In the genomic region with DNA sequence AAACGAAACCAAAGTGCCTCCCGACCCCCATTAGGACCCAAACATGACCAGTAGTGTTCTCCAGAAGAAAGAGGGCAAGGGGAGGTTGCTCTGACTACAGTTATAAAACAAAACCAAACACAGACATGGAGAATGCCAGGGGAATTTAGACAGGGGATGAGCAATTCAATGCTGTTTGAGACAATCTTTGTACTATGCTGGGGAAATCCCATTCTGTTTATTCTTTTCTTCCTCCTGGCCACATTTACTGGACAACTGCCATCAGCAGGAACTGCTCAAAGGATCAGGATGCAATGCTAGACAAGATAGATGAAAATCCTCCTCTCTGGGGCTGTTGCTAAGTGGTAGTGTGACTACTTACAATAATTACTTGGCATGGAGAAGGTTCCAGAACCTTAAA, we compare ENCODE assay signal across 25 mouse cellular contexts.
DNase-seq lines count a peak whose midpoint lies in the region; ATAC-seq and TF ChIP-seq lines count a peak whose summit lies in the region.
"Had no signal": no experiment of that assay in that cellular context is flagged by ENCODE, and none has a peak within 500 bp of the region (broad histone marks: within the 10 kb centered on the region; RNA-seq: fewer than 3 reads in every experiment).

No protein-coding gene starts in this region.

- 65% methylated on average over 2 of the region's 2 CpGs for WGBS in lung, embryonic 16.5 days
- 73% methylated on average over 2 of the region's 2 CpGs for WGBS in hindbrain, embryonic 16.5 days

- no peak overlapping the region for H3K27ac ChIP-seq in lung, embryonic 16.5 days (ENCODE audit: low read length)
- H3K27ac ChIP-seq in hindbrain, embryonic 16.5 days (ENCODE audit: low read depth, low read length), result no peak overlapping the region
- H3K27ac ChIP-seq: embryonic facial prominence, embryonic 15.5 days; forebrain, embryonic 10.5 days; heart, adult 2 months; heart, embryonic 15.5 days; hindbrain, embryonic 10.5 days; hindbrain, embryonic 15.5 days had no signal

- H3K4me2 ChIP-seq in lung, embryonic 16.5 days (ENCODE audit: low read depth, low read length), result no peak overlapping the region
- peak overlapping the region; percentile 41 for H3K4me2 ChIP-seq in myocyte (ENCODE audit: low read depth)
- no peak overlapping the region for H3K4me2 ChIP-seq in hindbrain, embryonic 16.5 days (ENCODE audit: low read length)
- H3K4me2 ChIP-seq: embryonic facial prominence, embryonic 15.5 days; heart, embryonic 11.5 days; heart, embryonic 15.5 days; hindbrain, embryonic 15.5 days had no signal

- H3K4me1 ChIP-seq in lung, embryonic 16.5 days (replicated peaks; ENCODE audit: control insufficient read depth, insufficient read depth, low read length), result no peaks in the 10 kb centered on the region
- no peaks in the 10 kb centered on the region for H3K4me1 ChIP-seq in hindbrain, embryonic 16.5 days (ENCODE audit: control insufficient read depth, insufficient read depth, low read depth, low read length)
- H3K4me1 ChIP-seq: embryonic facial prominence, embryonic 15.5 days; forebrain, embryonic 10.5 days; heart, embryonic 15.5 days; hindbrain, embryonic 10.5 days; hindbrain, embryonic 15.5 days had no signal

- no peaks in the 10 kb centered on the region for H3K27me3 ChIP-seq in lung, embryonic 16.5 days (ENCODE audit: control insufficient read depth, insufficient read depth, low read depth, low read length)
- H3K27me3 ChIP-seq in myocyte (ENCODE audit: control insufficient read depth, insufficient read depth, insufficient read length), result no peaks in the 10 kb centered on the region
- H3K27me3 ChIP-seq in hindbrain, embryonic 16.5 days (replicated peaks; ENCODE audit: control insufficient read depth, insufficient read depth, low read length), result no peaks in the 10 kb centered on the region
- H3K27me3 ChIP-seq: embryonic facial prominence, embryonic 15.5 days; heart, embryonic 15.5 days; hindbrain, embryonic 15.5 days had no signal

- peak; percentile 71; the same call in 1 of the 2 replicates for ATAC-seq in lung, embryonic 16.5 days (ENCODE audit: low read depth)
- ATAC-seq in hindbrain, embryonic 16.5 days, result no peak
- ATAC-seq: activated CD4-positive, CD25-positive, alpha-beta regulatory T cell, adult 4 months; forebrain, embryonic 14.5 days; inflammation-experienced regulatory T-cells, adult 6 months had no signal

- H3K79me2 ChIP-seq in myocyte (ENCODE audit: control insufficient read depth, insufficient read depth), result no peaks in the 10 kb centered on the region

- no peaks in the 10 kb centered on the region for H3K9me3 ChIP-seq in lung, embryonic 16.5 days (ENCODE audit: control insufficient read depth, low read length)
- no peaks in the 10 kb centered on the region for H3K9me3 ChIP-seq in hindbrain, embryonic 16.5 days (ENCODE audit: control insufficient read depth, low read length)
- H3K9me3 ChIP-seq: embryonic facial prominence, embryonic 15.5 days; forebrain, embryonic 10.5 days; heart, embryonic 15.5 days; hindbrain, embryonic 10.5 days; hindbrain, embryonic 15.5 days had no signal

- H3K36me3 ChIP-seq in lung, embryonic 16.5 days (ENCODE audit: control insufficient read depth, insufficient read depth, low read length), result no peaks in the 10 kb centered on the region
- no peaks in the 10 kb centered on the region for H3K36me3 ChIP-seq in myocyte (ENCODE audit: control insufficient read depth, insufficient read depth)
- H3K36me3 ChIP-seq in hindbrain, embryonic 16.5 days (ENCODE audit: control insufficient read depth, insufficient read depth, low read length), result no peaks in the 10 kb centered on the region
- H3K36me3 ChIP-seq: embryonic facial prominence, embryonic 15.5 days; forebrain, embryonic 10.5 days; heart, embryonic 15.5 days; hindbrain, embryonic 10.5 days; hindbrain, embryonic 15.5 days had no signal

- H3ac ChIP-seq in myocyte (ENCODE audit: control insufficient read depth, insufficient read length), result no peak overlapping the region

- H3K4me3 ChIP-seq in lung, embryonic 16.5 days (ENCODE audit: low read length), result no peak overlapping the region
- no peak overlapping the region for H3K4me3 ChIP-seq in myocyte
- no peak overlapping the region for H3K4me3 ChIP-seq in hindbrain, embryonic 16.5 days (ENCODE audit: low read length)
- H3K4me3 ChIP-seq: embryonic facial prominence, embryonic 15.5 days; erythroblast, embryonic 14.5 days; forebrain, embryonic 10.5 days; heart, adult 2 months; heart, embryonic 15.5 days; hindbrain, embryonic 10.5 days; hindbrain, embryonic 15.5 days had no signal

- H3K9ac ChIP-seq in lung, embryonic 16.5 days (ENCODE audit: low read length), result no peak overlapping the region
- no peak overlapping the region for H3K9ac ChIP-seq in hindbrain, embryonic 16.5 days (ENCODE audit: low read depth, low read length)
- H3K9ac ChIP-seq: embryonic facial prominence, embryonic 15.5 days; heart, embryonic 15.5 days; hindbrain, embryonic 15.5 days had no signal

- no peak for TF ChIP-seq POLR2A in myocyte (IDR thresholded peaks at IDR 0.05; ENCODE audit: insufficient read length, low read depth)

- intact Hi-C loops in heart, postnatal 36 days (cut with DNase I), result no loop called here

- no peak for DNase-seq in lung, adult 18-20 months
- peak; percentile 52 for DNase-seq in NIH3T3 (ENCODE audit: low read depth)
- DNase-seq in lung, postnatal 10 days, result peak; percentile 78
- no peak for DNase-seq in heart, postnatal 36 days
- no peak for DNase-seq in embryo, embryonic 9.5 days (ENCODE audit: extremely low spot score)
- DNase-seq: adrenal gland, adult 2 months; adrenal gland, postnatal 25 days; cerebellum, adult 2 months; cerebellum, postnatal 10 days; gastrocnemius, postnatal 10 days; heart, adult 2 months; heart, postnatal 14 days had no signal

TF ChIP-seq in myocyte, 11 proteins besides CTCF, POLR2A, EP300 and RAD21:
- TF ChIP-seq TCF3 (IDR thresholded peaks at IDR 0.05; ENCODE audit: insufficient read length, low read depth) (no peak), MAX (IDR thresholded peaks at IDR 0.05; ENCODE audit: low read depth) (no peak), SRF (IDR thresholded peaks at IDR 0.05; ENCODE audit: control insufficient read depth, insufficient read length, low read depth) (no peak), POLR2AphosphoS2 (IDR thresholded peaks at IDR 0.05; ENCODE audit: insufficient read length, low read depth) (no peak), E2F4 (IDR thresholded peaks at IDR 0.05; ENCODE audit: insufficient read depth) (no peak), MYOG (IDR thresholded peaks at IDR 0.05; ENCODE audit: control insufficient read depth in 1 of 3, insufficient read depth in 1 of 3, insufficient read length in 2 of 3, low read depth in 2 of 3) (no peak), USF1 (IDR thresholded peaks at IDR 0.05; ENCODE audit: low read depth) (no peak), CEBPB (IDR thresholded peaks at IDR 0.05; ENCODE audit: insufficient read depth, poor library complexity, severe bottlenecking) (no peak), MYOD1 (IDR thresholded peaks at IDR 0.05; ENCODE audit: control insufficient read depth in 1 of 3, insufficient read length in 2 of 3, low read depth in 2 of 3) (no peak), REST (IDR thresholded peaks at IDR 0.05; ENCODE audit: insufficient read depth, insufficient read length) (no peak), TCF12 (IDR thresholded peaks at IDR 0.05; ENCODE audit: insufficient read depth, poor library complexity, severe bottlenecking) (no peak)
TF ChIP-seq in myocyte: peak in this region for 0.

Comparison
In these comparisons a context has a peak if more than half of its experiments do, and no peak if none do; other contexts are left out.
1. DNase-seq: peak in NIH3T3 (single experiment) and lung, postnatal 10 days (single experiment); none in lung, adult 18-20 months (0 of 2), heart, postnatal 36 days (0 of 2) and embryo, embryonic 9.5 days (single experiment).